Mouse (Mus musculus) thymus, postnatal 36 days (tissue): ENCODE measurements around the gene Gm12185.
A peak's percentile ranks its signal among the peaks of the same experiment; 100 is the strongest.
"Not testable (repeated sequence)": the region's sequence is repeated elsewhere in the genome, so short reads cannot be mapped to it uniquely, and the experiment has no call there.

Source experiments
- DNase-seq, 2 experiments: peaks; one replicate each; pipeline ENCODE4 v3.0.0; 2022; ENCODE audit warnings: mixed read lengths in 2 of 2

Gene Gm12185

DNA sequence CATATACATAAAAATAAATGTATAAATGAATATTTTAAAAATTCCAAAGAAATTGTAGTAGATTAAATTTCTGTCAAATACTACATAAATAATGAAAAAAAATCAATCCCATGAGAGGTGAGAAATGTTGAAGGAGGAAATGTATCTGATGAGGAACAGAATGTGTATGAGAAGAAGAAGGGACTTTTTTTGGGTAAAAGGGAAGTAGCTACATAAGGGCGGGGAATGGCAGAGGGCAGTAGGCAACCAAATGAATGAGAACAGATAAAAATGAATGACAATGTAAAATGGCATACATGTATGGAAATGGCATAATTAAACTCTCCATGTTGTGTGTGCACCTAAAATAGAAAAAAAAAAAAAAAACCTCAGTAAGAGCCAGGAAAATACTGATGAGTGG, 78.4 kb downstream of the Gm12185 start:
- no peak for DNase-seq

DNA sequence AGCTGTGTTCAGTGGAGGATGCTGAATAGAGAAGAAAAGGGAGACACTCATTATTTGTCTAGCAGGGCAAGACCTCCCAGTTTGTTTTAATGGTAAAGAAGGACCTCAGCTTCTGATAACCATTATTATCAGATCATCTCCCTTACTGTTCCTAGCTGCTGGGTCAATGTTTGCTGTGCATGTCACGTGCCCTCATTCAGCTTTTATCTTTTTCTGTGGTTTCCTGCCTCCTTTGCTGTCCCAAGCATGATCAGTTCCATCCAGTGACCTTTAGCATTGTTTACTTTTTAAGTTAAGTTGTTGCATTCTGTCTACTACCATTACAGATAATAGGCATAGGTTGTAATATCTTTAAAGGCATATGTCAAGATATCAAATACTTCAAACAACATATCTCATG, 83.6 kb downstream of the Gm12185 start:
- no peak for DNase-seq

DNA sequence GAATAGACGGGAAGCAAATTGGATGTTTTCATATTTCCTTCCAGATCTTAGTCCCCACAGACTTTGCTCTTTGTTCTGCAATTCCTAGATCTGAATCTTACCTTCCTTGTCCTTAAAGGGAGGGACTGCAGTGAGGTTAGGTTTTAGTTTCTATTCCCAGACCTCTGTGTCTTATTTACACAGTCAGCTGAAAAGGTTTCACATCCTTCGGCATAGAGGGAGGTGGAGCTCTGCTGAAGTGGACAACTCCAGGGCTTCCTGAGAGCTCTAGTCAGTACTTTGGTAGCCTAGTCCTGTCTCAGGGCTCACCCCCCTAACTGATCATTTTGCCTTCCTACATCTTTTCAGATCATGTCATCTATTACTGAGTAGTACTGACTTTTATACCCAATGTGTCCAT, 90.0 kb downstream of the Gm12185 start, which contains the start of gene Gm5431:
Gm5431 (minus strand) TSS at position 194 of the 400 bp plus-strand sequence.
- no peak for DNase-seq

DNA sequence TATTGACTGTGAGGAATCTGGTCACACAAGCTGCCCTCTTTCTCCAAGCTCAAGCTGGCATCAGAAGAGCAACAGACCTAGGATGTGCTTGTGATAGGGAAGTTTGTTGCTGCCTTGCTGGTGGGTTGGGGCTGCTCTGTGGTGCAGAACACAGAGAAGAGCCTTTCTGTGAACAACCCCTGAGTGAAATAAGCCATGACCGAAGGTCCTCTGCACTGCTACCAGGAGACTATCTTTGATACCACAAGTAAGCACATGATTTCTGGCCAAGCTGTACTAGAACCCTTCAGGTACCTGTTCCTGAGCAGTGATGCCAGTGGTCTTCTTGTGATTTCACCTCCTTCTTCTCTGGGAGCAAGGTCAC, 90.5 kb downstream of the Gm12185 start:
- DNase-seq, result not testable (repeated sequence)

DNA sequence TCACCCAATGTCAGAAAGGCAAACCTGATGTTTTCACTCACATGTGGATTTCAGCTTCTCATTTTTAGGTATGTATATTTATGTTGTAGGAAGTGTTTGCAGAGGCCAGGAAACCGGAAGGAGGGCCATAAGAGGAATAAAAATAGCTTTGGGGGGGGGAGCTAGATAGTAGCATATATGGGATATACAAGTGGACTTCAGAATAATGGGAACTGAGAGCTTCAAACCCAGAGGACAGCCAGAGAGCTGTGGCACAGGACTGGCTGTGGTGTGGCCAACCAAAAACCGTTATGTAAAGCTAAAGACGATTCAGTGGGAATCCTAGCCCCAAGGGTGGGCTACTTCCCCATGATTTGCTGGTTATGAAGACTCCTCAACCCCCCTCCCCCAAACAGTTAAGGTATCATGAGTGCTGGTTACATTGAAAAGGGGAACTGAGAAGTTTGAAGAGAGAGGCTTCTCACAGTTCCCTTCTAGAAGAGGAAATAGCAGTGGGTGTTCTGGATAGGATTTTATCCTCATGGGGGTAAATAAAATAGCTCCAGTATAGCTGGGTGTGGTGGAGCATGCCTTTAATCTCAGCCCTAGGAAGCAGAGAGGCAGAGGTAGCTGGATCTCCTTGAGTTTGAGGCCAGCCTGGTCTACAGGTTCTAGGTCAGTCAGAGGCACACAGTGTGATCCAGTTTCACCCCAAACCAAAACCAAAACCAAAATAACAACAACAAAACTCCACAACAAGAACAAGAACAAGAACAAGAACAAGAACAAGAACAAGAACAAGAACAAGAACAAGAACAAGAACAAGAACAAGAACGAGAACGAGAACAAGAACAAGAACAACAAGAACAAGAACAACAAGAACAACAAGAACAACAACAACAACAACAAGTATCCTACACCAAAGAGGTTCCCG, 91.1 kb downstream of the Gm12185 start:
- DNase-seq, result not testable (repeated sequence)

DNA sequence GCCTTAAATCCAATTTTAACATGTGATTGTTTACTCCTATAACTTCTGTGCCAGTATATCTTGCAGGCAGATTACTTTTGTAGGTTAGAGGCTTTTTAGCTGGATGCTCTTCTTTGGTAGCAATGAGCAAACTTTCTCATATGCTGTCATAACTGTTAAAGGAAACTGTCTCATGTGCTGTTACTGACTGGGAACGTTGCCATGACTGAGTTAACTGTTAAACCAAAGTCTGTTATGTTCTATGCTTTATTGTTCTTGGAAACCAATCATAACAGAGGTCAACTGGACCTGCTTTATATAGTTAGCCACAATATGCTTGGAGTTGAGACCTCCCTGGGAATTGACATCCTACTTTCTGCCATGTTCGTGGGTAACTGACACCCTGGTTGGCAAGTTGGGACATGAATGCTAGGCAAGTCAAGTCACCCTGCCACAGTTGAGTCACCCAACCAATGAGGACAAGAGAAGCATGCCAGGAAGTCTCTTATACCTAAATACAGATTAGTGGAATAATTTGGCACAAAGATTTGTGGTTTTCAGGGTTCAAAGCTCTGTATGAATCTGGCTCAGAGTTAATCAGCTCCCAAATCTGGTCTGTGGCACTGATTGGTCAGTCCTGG, 93.1 kb downstream of the Gm12185 start:
- DNase-seq, result no peak

DNA sequence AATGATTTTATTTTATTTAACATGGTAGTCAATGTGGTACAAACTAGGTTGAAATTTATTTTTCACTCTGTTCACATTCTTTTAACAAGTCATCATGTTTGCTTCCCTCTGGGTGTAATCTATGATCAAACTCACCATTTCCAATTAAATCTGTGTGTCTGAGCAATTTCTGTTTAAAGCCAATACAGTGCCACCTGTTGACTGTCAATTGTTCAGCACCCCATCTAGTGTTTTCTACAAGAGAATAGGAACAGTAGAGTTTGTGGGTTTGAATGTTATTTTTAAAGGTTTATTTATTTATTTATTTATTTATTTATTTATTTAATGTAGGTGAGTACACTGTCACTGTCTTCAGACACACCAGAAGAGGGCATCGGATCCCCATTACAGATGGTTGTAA, 115.3 kb downstream of the Gm12185 start:
- DNase-seq, result no peak

DNA sequence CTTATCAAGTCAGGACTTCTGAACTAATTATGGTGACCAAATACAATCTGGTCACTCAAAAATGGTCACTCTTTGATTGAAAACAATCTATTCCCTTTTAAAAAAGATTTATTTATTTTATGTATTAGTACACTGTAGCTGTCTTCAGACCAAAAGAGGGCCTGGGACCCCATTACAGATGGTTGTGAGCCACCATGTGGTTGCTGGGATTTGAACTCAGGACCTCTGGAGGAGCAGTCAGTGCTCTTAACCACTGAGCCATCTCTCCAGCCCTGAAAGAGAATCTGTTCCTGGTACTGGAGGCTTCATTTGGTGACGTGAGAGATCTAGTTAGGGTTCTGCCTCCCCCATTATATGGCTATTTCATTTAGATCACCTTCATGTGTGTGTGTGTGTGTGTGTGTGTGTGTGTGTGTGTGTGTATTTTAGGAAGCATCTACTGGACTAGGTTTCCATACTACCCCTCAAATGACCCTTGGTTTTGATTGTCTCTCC, 116.6 kb downstream of the Gm12185 start:
- not testable (repeated sequence) for DNase-seq

DNA sequence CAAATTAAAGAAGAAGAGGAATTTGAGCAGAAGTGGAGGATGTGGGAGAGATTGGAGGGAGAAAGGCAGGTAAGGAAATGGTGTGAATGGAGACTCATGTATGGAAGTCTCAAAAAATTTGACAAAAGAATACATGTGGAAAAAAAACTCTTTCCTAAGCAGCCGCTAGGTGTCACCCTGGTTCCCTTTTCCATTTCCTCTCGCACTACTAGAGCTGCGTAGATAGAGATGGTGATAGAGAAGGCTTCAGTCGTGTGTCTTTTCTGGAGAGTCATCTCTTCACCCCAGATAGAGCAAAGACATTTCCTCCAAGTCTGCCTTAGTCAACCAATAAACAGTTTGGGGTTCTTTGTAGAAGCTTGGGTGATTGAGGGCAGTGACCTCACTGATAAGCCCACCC, 117.6 kb downstream of the Gm12185 start:
- DNase-seq, result peak; percentile 51

DNA sequence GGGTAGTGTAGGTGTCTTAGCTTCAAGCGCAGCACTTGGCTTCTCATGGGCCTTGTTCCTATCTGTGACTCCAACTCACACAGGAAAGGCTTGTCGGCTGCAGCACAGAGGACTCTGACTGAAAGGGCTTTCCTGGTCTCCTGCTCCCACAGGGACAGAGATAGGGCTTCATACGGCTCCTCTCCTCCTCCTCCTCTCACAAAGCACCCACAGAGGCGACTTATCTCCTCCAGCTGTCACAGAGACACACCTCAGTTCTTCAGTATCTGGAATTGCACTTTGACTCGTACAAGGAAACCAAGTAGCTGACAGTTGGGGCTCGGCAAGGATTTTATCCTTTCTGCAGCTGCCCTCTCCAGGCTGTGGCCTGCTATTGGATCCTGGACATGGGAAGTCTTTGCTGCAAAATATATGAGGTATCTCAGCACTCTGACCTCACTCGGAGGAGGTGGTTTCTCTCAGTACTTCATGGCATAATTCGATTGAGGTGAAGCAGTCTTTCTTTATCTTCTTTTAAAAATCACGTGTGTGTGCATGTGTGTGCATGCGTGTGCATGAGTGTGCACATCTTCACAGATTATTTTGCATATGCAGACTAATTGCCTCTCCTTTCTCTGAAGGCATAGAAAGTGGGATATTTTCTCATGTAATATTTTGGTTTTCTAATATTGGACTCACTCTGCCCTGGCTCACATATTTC, 118.3 kb downstream of the Gm12185 start:
- no peak for DNase-seq

DNA sequence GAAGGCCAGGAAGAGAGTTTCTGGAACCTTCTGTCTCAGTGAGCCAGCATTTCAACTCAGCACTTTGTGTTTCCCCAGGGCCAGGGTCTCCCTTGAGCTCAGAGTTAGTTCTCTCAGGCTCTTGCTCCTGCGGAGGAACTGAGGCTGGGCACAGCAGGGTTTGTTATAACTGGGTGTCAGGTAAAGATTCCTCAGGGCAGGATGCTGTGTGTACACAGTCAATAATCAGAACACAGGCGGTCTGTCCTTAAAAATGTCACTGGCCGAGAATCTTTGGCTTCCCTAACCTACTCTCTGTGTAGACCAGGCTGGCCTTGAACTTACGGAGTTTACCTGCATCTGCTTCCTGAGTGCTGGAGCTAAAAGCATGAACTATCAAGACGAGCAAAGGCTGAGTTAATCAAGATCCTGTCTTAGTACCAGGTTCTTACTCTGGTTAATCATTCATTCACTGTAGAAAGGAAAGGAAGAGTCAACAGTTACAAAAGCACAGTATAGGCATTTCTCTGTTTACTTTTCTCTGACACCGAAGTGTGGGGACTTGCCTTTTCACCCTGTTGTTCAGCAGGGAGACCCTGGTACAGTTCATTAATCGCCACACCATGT, 119.2 kb downstream of the Gm12185 start:
- peak in 1 of 2 experiments; percentile 29 for DNase-seq

DNA sequence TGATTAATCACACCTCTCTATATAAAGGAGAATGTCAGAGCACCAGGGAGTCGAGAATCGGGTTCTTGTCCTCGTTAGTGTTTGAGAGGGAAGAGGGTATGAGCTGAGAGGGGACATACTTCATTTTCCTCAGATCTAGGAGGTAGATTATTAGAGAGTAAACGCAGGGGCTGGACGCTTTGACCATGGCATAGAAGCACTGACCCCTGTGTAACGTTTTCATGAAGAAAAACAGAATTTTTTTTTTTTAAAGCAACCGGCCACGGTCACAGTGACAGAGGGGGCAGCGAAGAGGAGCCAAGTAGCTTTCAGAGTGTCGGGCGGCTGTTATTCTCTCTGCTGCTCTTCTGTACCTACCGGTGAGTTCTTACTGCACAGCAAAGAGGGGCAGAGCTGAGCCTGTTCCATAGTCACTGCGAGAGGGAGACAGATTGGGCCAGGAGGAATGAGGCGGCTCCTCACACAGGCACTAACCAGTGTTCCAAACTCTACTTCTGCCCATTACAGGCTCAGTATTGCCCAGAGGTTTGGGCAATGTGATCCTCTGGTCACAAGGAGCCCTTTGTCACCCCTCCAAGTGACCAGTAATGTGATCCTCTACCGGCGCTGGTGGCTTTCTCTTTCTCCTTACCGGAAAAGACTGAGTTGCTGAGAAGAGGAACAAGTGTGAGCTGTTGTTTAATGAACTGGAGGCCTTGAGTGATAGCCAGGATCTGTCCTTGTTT, 120.0 kb downstream of the Gm12185 start:
- peak; percentile 51 for DNase-seq

DNA sequence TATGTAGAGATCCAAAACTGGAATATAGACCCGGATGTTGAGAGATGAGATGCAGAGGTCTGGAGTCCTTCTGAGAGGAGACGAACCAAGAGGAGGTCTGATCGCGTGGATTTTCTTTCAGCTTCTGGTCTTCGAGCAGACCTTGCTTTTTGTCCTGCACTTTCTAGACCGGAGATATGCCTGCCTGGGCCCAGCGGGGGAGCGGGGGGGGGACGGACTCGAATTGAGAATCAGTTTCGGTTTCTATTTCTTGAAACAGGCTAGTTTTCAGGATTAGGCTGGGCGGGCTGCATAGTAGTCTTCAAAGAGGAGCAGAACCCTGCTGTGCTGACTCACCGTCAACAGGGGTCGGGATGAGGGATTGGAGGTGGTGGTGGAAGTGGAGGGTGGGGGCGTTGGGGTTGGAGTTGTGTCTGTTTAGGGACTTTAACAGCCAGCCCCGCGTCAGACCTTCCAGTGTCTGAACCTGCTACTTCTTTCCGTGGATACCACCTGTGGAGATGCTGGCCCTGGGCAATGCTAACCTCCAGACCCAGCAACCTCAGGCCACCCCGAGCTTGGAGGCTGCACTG, 120.7 kb downstream of the Gm12185 start, which contains the start of gene Irgm1:
Irgm1 (minus strand) TSS at position 483 of the 572 bp plus-strand sequence.
- peak; percentile 72 to 77 for DNase-seq

DNA sequence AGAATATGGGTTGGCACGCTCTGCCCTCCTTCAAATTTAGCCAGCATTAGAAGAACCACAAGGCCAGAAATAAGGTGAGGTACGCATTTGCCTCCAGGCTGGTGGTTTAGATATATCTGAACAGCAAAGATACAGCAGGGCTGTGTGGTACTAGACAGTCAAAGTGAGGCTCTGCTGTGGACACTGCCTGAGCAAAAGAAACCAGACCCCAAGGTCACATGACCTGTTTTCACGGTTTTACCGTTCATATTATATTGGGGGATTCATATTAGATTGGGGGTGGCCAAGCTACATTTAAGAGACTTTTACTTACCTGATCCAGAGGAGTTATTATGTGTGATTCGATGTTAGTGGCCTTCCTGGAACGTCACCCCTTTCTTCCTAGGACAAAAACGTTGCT, 121.2 kb downstream of the Gm12185 start:
- no peak for DNase-seq

DNA sequence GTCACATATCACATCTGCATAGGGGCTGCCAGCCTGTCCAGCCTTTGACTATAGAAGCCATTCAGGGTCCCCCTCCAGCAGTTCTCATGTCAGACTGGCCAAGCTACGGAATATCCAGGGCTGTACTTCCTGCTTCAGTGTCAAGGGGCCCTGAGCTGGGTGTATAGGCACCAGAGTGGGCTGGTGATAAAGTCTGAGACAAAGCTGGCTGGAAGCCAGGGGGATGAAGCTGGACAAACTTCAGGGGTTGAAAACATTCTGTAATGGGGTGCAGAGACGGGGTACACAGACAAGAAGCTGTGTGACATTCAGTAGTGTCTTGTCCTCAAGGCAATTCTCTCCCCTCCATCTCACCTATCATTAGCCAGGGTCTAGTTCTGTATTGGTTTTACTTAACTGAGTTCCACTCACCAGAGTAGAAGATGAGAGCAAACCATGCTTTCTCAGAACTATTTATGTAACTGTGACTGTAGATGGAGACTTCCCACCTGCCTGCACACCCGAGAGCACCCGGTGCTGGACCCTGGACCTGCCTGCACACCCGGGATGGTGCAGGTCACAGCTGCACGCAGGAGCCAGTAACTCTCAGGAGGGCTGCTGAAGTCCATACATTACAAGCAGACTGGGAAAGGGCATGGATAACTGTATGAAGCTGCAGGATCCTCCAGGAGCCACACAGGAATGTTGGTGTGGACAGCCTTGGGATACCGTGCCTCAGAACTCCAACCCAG, 122.5 kb downstream of the Gm12185 start:
- peak; percentile 21 to 28 for DNase-seq

DNA sequence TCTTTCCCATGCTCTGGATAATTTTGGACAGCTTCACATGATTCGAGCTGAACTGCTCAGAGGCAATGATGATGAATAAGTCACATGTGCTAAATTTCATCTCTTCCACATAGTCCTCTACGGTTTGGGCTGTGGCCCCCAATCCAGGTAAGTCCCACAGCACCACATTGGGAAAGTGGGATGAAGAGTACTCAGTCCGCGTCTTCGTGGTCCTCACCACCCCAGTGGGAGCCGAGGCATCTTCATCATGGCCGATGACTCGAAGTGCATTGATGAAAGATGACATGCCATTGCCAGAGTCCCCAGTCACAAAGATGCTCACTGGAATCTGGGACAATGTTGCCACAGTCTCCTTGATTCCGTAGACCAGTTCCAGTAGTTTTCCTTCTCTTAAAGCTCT, 125.5 kb downstream of the Gm12185 start:
- DNase-seq, result no peak

DNA sequence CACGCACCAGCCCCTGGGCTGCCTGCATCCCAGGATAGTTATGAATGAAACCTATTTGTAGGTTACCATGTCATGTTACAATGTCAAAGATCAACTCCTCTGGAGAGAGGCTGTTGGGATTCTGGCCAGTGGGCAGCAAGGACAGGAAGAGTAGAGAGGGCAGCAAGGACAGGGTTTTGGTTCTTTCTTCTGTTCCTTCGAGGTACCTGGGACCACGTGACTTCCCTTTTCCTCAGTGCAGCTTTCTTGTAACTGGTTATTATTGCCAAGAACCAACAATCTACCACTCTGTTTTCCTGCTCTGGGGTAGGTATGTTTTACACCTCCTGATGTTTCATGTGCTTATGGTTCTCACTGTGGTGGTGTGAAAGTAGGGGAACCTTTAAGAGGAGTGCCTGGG, 128.2 kb downstream of the Gm12185 start:
- DNase-seq, result no peak

DNA sequence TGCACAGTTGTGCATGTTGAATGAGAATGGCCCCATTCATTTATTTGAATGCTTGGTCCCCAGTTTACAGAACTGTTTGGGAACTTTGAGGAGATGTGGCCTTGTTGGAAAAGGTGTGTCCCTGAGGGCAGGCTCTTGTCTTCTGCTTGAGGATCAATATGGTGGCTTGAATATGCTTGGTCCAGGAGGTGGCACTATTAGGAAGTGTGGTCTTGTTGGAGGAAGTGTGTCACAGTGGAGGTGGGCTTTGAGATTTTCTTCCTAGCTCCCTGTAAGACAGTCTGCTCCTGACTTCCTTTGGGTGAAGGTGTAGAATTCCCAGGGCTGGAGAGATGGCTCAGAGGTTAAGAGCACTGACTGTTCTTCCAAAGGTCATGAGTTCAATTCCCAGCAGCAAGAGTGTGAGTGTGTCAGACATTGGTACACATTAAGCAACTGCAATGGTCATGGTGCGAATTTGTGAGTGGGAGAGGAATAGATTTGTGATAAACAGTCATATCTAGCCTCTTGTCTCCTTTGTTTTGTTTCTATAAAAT, 129.2 kb downstream of the Gm12185 start:
- no peak for DNase-seq

DNA sequence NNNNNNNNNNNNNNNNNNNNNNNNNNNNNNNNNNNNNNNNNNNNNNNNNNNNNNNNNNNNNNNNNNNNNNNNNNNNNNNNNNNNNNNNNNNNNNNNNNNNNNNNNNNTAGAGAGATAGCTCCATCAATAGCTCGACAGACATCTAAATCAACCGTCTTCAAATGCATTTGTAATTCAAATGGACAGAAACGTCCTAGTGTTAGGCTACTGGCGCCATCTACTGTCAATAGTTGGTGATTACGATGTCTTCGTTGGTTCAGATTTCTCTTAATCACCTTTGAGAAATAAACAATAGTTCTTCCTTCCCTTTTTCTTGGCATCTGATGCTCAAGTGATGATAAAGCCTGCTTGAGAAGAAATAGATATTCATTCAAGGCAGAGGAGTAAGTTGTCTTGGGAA, 133.0 kb downstream of the Gm12185 start:
- DNase-seq, result peak in 1 of 2 experiments; percentile 26
